In the genomic region with DNA sequence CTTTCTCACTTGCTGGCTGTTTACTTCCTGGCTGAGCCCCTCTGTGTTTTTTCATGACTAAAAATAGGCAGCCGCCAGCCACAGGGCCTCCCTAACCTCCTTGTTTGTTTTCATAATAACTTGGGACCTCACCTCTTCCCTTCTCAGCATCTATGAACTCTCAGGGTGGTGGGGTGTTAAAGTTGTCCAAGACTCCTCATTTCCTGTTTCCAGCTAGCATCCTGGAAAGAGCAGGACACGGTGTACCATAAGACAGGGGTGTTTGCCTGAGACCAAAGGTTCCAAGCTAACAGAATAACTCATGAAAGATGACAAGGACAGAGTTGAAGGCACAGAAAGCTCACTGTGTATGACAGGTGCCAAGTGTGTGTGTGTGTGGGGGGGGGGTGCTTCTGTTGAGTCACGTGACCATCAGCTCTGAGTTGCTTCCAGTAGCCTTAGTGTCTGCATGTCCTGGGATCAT, we compare ENCODE assay signal across 1 mouse cellular context.
TF ChIP-seq lines count a peak whose summit lies in the region.

No protein-coding gene starts in this region.

TF ChIP-seq in C2C12, 6 proteins besides CTCF, POLR2A, EP300 and RAD21:
- TF ChIP-seq MAX (IDR thresholded peaks at IDR 0.05) (no peak), USF1 (IDR thresholded peaks at IDR 0.05; ENCODE audit: low read depth) (peak; percentile 78), CEBPB (IDR thresholded peaks at IDR 0.05; ENCODE audit: low read depth) (no peak), MYOD1 (IDR thresholded peaks at IDR 0.05; ENCODE audit: control insufficient read depth, insufficient read length, low read depth) (no peak), FOSL1 (IDR thresholded peaks at IDR 0.05; ENCODE audit: insufficient read depth, low read length, poor library complexity, severe bottlenecking) (no peak), MYOG (IDR thresholded peaks at IDR 0.05; ENCODE audit: control insufficient read depth, extremely low read depth, insufficient read length) (no peak)
